Mouse (Mus musculus) embryonic fibroblast, embryonic 13.5 days (primary cell): ENCODE measurements at regions not wholly inside any gene's neighbourhood (a gene's known extent, or its start where the extent isn't known, plus 50 kb on each side); places are given as distances from the start of the nearest gene placed in this dataset.

Source experiments
- CTCF ChIP-seq: IDR thresholded peaks from 2 replicates; pipeline ENCODE4 v1.5.1; 2011; ENCODE audit warnings: mild to moderate bottlenecking, control low read depth, low read length, moderate library complexity, borderline replicate concordance; ENCODE audit not compliant: insufficient read depth
- POLR2A ChIP-seq: IDR thresholded peaks from 2 replicates; pipeline ENCODE4 v1.6.1; 2011; ENCODE audit warnings: low read depth, mild to moderate bottlenecking, control low read depth, low read length, moderate library complexity

DNA sequence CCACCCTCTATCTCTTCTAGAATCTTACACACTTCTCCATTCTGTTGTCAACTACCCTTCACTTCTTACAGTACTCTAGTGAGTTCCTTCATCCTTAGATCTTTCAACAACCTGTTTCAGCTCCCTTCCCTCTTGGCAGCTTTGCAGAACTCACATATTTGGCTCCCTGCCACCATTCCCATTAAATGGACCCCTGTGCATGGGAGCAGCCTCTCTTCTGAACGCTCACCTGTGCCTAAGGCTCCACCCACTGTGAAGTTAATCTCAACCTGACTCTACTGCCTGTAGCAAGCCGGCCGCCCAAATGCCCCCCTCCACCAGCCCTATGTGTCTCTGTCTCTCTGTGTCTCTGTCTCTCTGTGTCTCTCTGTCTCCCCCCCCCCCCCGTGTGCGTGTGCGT, 106.7 kb upstream of the Rtl1 start:
- no peak for TF ChIP-seq POLR2A
- TF ChIP-seq CTCF, result no peak
